8 mouse cellular contexts compared by ENCODE assay signal in genomic region chr5:75978374-75979100, GRCm38 (mm10). TPM values are rescaled to one million over a fixed set of nuclear protein-coding genes. Genes with fewer than 3 reads are reported as not detected.
DNase-seq lines count a peak whose midpoint lies in the region; ATAC-seq and TF ChIP-seq lines count a peak whose summit lies in the region.

TSS of gene Kdr (minus strand) at chr5:75978458.

- ATAC-seq in hindbrain, embryonic 16.5 days = peak; percentile 83
- ATAC-seq in megakaryocyte, adult 5-6 weeks (ENCODE audit: poor library complexity, severe bottlenecking) = peak; percentile 13; the same call in 1 of the 2 replicates

- peak within 1 kb of the TSS; percentile 34; the same call in 1 of the 2 replicates for H3K27ac ChIP-seq in hindbrain, embryonic 16.5 days (ENCODE audit: low read depth, low read length)

- peak within 1 kb of the TSS; percentile 100 for H3K4me2 ChIP-seq in hindbrain, embryonic 16.5 days (ENCODE audit: low read length)

- DNase-seq in Muller cell, postnatal 12 days (ENCODE audit: inconsistent ontology term) = peak; percentile 98
- peak; percentile 82 for DNase-seq in brain, embryonic 14.5 days (ENCODE audit: low read depth)
- DNase-seq in gastrocnemius, postnatal 25 days = peak; percentile 62
- peak in 1 of 2 experiments; percentile 11 for DNase-seq in left cerebral cortex, postnatal 25 days (ENCODE audit: low spot score in 2 of 2)
- DNase-seq in right cerebral cortex, postnatal 25 days = peak; percentile 10
- no peak for DNase-seq in T-cell, adult 2 months (ENCODE audit: low spot score)

- H3K27me3 ChIP-seq in hindbrain, embryonic 16.5 days (replicated peaks; ENCODE audit: control insufficient read depth, insufficient read depth, low read length) = peaks cover 18% of the 10 kb centered on the region

- H3K9me3 ChIP-seq in hindbrain, embryonic 16.5 days (ENCODE audit: control insufficient read depth, low read length) = no peaks in the 10 kb centered on the region

- peak; percentile 14; the same call in 1 of the 2 replicates for TF ChIP-seq POLR2A in brain, embryonic 14.5 days (IDR thresholded peaks at IDR 0.05; ENCODE audit: borderline replicate concordance, extremely low read depth, insufficient read depth, insufficient read length, poor library complexity, severe bottlenecking)

- intact Hi-C loops in left cerebral cortex, postnatal 25 days (cut with DNase I) = loop anchor here (5.0 kb wide), 1 partner anchor 106 kb away; no protein-coding TSS in a partner anchor

- no peaks in the 10 kb centered on the region for H3K36me3 ChIP-seq in hindbrain, embryonic 16.5 days (ENCODE audit: control insufficient read depth, insufficient read depth, low read length)

- H3K4me3 ChIP-seq in hindbrain, embryonic 16.5 days (ENCODE audit: low read length) = peak within 1 kb of the TSS; percentile 76

- H3K4me1 ChIP-seq in hindbrain, embryonic 16.5 days (ENCODE audit: control insufficient read depth, insufficient read depth, low read depth, low read length) = peaks cover 15% of the 10 kb centered on the region

- no peak for TF ChIP-seq CTCF in brain, embryonic 14.5 days (IDR thresholded peaks at IDR 0.05; ENCODE audit: borderline replicate concordance, extremely low read depth, insufficient read depth, insufficient read length)

- WGBS in hindbrain, embryonic 16.5 days = under 1% methylated on average over 37 of the region's 37 CpGs

- H3K9ac ChIP-seq in hindbrain, embryonic 16.5 days (ENCODE audit: low read depth, low read length) = peak within 1 kb of the TSS; percentile 72

RNA-seq across cellular contexts. Expression of gene Kdr, which starts in this region (rescaled TPM):
- 14.7 and 25.8 TPM in 2 replicates for polyA plus RNA-seq in brain, embryonic 14.5 days (2012; rRNA removed)
- 10 to 100 TPM; 13.7 to 19.4 TPM for total RNA-seq in gastrocnemius, postnatal 25 days (2021)
- polyA plus RNA-seq in hindbrain, embryonic 16.5 days (2015; fragmentation: Nextera tagmentation; extraction: Ambion mirVana) = 21.7 and 28.6 TPM in 2 replicates
- 10 to 100 TPM; 10.2 to 10.5 TPM for total RNA-seq in left cerebral cortex, postnatal 25 days (2021)
- total RNA-seq in megakaryocyte, adult 5-6 weeks (2015) = 0.07 TPM in 1 of 2 replicates, not detected in the other
- total RNA-seq in megakaryocyte, adult 5-6 weeks (2017) = 0.07 TPM in 1 of 2 replicates, not detected in the other

Comparison
In these comparisons a context has a peak if more than half of its experiments do, and no peak if none do; other contexts are left out.
1. RNA of gene Kdr (total RNA-seq): 13.7 to 19.4 TPM in gastrocnemius, postnatal 25 days and 10.2 to 10.5 TPM in left cerebral cortex, postnatal 25 days; 0.07 TPM in megakaryocyte, adult 5-6 weeks; every median in the first group is over 10 times any median in the second.
2. Peak in ATAC-seq in megakaryocyte, adult 5-6 weeks; RNA of the gene not detected or under 1 TPM.